Mouse (Mus musculus) left cerebral cortex, postnatal 14 days (tissue): ENCODE results near the gene Wnt2. TPM values are rescaled to one million over a fixed set of nuclear protein-coding genes. Genes with fewer than 3 reads are reported as not detected.

Experiments
- total RNA-seq, 2 experiments: library from RNA; stranded (reverse); gene quantifications; 2 replicates each; pipeline ENCODE4 v1.2.3; 2021

Gene Wnt2
- total RNA-seq, 2 experiments from 2014 or later: 3.9 to 4.2 TPM

Other genes with a start within 250 kb of the Wnt2 start
- not detected for gene Asz1, start 78.5 kb upstream of the Wnt2 start, total RNA-seq
- gene Cftr, start 140.1 kb upstream of the Wnt2 start, total RNA-seq: under 1 TPM; 0.47 to 0.64 TPM